Mouse (Mus musculus): ENCODE data around the gene Ugt1a5.
"Not testable (repeated sequence)": the region's sequence is repeated elsewhere in the genome, so short reads cannot be mapped to it uniquely, and the experiment has no call there.

The Ugt1a5 gene

DNA sequence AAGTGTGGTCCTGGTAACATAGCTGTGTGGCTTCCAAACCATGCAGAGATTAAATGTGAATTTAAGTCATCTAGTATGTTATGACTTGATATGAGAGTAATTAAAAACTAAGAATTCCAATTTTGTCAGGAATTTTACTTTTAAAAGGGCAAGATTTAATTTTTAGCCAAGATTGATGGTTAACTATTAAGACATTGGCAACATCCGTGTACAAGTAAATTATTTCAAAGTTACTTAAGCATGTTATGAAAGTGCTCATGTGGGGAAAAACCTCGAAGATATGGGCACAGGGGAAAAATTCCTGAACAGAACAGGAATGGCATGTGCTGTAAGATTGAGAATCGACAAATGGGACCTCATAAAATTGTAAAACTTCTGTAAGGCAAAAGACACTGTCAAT lies 31.6 kb downstream of the Ugt1a5 start:
- no peak for DNase-seq (ENCODE audit: low read depth)

GRCm38 (mm10) chr1:88199996-88200395 lies 34.2 kb downstream of the Ugt1a5 start:
- DNase-seq (ENCODE audit: low read depth) = no peak

DNA sequence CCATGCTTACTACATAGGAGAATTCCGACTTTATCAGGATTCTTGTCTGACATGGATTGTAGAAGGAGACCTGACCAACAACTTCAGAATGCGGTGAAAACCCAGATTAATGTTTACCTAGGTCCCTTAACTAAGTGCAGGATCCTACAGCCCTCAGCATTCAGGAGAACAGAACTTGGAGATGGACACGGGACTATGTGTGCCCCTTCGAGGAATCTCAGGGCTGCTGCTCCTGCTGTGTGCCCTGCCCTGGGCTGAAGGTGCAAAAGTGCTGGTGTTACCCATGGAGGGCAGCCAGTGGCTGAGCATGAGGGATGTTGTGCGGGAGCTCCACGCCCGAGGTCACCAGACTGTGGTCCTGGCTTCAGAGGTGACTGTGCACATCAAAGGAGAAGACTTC lies 34.6 kb downstream of the Ugt1a5 start, which contains the start of gene Ugt1a2:
TSS of gene Ugt1a2 (plus strand) at position 146 of the 400 bp plus-strand sequence.
- no peak for DNase-seq (ENCODE audit: low read depth)

DNA sequence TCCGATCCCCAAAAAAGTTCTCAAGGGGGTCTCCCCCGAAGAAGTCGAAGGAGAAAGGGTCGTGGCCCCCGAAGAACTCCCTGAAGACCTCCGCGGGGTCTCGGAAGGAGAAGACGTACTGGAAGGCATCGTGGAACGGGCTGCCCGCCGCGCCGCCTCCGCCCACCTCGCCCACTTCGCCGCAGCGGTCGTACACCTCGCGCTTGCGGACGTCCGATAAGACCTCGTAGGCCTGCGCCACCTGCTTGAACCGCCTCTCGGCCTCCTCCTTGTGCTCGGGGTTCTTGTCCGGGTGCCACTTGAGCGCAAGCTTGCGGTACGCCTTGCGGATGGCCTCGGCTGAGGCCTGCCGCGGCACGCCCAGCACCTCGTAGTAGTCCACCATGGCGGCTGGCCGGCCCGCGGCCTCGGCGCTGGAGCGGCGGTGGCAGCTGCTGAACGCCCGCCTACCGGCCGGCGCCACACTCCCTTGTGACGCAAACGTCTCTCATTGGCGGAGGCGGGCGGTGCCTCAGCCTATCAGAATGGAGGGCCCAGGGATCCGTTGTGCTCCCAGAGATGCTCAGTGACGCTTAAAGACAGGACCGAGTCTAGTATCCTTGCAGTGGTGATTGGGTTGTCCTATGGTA lies 39.6 kb downstream of the Ugt1a5 start, which contains the start of gene Dnajb3:
TSS of gene Dnajb3 (minus strand) at position 489 of the 629 bp plus-strand sequence.
- DNase-seq (ENCODE audit: low read depth) = peak; percentile 36

DNA sequence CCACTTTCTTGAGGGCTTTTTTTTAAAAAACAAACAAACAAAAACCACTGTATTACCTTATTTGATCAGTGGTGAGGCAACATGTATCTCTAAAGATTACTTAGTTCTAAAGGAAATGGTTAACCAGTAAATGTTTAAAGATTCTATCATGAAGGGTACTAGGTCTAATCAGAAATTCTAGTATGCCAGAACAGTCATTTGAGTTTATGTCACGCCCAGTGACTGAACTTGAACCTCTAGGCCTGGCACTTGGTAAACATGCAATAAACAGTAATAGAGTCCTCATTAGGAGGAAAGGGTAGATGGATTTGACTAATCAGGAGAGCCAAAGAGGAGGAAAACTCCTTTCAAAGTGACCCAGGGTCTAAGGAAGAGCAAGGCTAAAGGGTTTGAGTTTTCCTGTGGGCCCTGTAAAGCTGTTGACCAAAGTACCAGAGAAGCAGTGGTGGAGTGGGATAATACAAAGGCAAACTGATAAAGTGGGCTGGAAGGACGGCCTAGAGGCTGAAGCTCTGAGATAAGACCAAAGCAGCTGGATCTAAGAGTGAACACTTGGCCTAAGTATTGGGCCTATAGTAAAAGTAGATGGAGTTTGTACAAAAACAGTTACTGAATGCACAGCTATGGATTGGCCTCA lies 41.1 kb downstream of the Ugt1a5 start:
- DNase-seq (ENCODE audit: low read depth) = peak; percentile 9

DNA sequence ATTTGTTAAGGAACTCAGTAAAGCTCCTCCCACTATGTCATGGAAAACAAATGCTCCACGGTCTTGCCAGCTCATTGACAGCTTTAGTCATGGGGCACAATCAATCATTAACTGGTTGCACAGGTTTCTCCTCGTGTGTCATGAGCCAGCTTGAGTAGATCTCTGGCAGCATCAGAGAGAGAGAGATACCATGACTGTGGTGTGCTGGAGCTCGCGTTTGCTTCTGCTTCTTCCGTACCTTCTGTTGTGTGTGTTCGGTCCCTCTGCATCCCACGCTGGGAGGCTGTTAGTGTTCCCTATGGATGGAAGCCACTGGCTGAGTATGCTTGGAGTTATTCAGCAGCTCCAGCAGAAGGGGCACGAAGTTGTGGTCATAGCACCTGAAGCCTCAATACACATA lies 46.0 kb downstream of the Ugt1a5 start, which contains the start of gene Ugt1a1:
TSS of gene Ugt1a1 (plus strand) at position 148 of the 400 bp plus-strand sequence.
- no peak for DNase-seq (ENCODE audit: low read depth)

DNA sequence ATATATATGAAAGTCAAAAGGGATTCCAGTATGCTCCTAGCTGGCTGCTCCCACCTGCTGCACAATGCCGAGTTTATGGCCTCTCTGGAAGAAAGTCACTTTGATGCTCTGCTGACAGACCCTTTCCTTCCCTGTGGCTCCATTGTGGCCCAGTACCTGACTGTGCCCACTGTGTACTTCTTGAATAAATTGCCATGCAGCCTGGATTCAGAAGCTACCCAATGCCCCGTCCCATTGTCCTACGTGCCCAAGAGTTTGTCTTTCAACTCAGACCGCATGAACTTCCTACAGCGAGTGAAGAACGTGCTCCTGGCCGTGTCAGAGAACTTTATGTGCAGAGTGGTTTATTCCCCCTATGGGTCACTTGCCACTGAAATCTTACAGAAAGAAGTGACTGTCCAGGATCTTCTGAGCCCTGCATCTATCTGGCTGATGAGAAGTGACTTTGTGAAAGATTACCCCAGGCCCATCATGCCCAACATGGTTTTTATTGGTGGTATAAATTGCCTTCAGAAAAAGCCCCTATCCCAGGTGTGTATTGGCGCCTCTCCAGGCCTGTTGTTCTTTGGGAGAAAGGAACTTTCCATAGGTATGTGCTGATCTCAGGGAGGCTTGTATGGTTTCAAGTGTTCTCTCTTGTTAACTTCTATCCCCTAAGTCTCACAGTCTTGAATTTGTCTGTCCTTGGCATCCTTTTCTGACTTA lies 46.7 kb downstream of the Ugt1a5 start:
- no peak for DNase-seq (ENCODE audit: low read depth)

GRCm38 (mm10) chr1:88213061-88213460 lies 47.2 kb downstream of the Ugt1a5 start:
- no peak for DNase-seq (ENCODE audit: low read depth)

- no peak for DNase-seq (ENCODE audit: low read depth)
These were observed 48.1 kb downstream of the Ugt1a5 start for GRCm38 (mm10) chr1:88213766-88214461.

DNA sequence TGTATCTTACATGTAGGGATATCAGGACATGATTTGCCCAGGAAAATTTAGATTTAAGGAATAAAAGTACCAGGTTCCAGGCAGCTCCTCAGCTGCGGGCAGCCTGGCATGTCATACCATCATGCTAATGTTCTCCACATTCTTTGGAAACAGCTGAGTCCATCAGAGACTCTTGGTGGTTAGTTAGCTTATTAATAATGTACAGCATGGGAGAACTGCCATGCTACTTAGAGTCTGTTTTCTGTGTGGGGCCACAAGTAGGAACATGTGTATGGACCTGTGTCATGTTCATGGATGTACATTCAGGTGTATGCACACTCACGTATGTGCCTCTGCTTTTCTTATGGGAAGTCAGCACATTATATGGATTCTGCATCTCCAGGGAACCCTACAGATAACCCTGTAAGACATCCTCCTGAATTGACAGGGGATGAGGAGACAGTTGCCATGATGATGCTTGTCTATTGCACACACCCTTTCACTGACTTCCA lies 48.7 kb downstream of the Ugt1a5 start:
- DNase-seq (ENCODE audit: low read depth) = no peak

GRCm38 (mm10) chr1:88215466-88216380 lies 49.9 kb downstream of the Ugt1a5 start:
- no peak for DNase-seq (ENCODE audit: low read depth)

- DNase-seq (ENCODE audit: low read depth) = no peak
These were observed 50.7 kb downstream of the Ugt1a5 start for GRCm38 (mm10) chr1:88216551-88216950.

GRCm38 (mm10) chr1:88217144-88217543 lies 51.3 kb downstream of the Ugt1a5 start:
- DNase-seq (ENCODE audit: low read depth) = no peak

DNA sequence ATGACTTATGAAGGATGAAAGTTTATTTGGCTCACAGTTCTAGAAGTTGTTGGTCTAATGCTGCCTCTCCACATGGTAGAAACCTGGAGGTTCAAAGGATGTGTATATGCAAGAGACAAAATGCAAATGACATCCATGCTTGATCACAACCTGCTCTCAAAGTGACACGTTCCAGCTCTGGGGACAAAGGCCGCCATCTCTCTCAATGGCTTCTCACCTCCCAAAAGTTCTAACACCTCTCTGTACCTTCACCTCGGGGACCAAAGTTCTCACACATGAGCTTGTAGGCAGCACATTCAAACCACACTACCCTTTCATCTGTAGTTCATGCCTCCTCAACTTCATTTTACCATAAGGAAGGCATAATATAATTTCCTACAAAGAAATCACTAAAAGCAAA lies 51.8 kb downstream of the Ugt1a5 start:
- no peak for DNase-seq (ENCODE audit: low read depth)

DNA sequence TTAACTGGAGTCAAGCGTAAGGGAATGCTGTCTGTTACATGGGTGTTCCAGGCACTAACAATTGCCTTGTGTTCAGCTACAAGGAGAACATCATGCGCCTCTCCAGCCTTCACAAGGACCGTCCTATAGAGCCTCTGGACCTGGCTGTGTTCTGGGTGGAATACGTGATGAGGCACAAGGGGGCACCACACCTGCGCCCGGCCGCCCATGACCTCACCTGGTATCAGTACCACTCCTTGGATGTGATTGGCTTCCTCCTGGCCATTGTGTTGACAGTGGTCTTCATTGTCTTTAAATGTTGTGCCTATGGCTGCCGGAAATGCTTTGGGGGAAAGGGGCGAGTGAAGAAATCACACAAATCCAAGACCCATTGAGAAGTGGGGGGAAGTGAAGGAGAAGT lies 52.2 kb downstream of the Ugt1a5 start:
- no peak for DNase-seq (ENCODE audit: low read depth)

- DNase-seq (ENCODE audit: low read depth) = no peak
These were observed 52.8 kb downstream of the Ugt1a5 start for GRCm38 (mm10) chr1:88218591-88218990.

DNA sequence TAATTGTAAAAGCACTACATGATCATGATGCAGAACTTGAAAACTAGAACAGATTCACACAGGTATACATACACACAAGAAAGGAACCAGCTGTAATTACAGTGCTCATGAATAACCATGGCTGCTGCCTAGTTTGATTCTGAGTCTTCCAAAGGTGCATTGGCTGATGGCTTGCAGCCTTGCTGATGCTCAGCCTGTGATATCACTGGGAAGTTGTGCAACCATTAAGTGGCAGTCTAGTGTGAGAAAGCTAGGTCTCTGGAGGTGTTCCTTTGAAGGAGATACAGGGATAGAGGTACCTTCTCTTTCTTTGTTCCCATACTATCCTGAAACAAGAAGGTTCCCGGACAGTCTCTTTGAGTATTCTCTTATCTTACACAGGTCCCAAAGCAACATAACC lies 53.2 kb downstream of the Ugt1a5 start:
- no peak for DNase-seq (ENCODE audit: low read depth)

GRCm38 (mm10) chr1:88220336-88220735 lies 54.5 kb downstream of the Ugt1a5 start:
- DNase-seq (ENCODE audit: low read depth) = no peak

- DNase-seq (ENCODE audit: low read depth) = no peak
These were observed 56.4 kb downstream of the Ugt1a5 start for GRCm38 (mm10) chr1:88222216-88222615.

GRCm38 (mm10) chr1:88223011-88223515 lies 57.3 kb downstream of the Ugt1a5 start:
- DNase-seq (ENCODE audit: low read depth) = not testable (repeated sequence)

DNA sequence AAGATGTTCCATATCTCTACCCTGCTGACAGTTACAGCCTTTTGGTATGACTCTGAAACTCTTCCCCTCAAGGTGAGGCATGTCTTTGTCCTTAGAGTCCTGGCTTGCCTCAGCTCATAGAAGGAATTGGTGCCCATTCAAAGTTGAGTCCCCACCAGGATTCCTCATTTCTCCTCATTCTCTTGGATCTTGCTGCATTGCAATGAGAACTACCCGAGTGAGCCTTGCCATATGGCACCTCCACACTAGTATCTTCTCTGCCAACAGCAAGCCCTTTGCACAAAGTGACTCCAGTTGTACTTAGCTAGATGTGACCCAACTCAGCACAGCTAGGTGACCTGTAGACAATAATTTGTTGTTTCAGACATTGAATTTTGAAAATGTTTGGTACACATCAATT lies 57.8 kb downstream of the Ugt1a5 start:
- no peak for DNase-seq (ENCODE audit: low read depth)
